Mouse (Mus musculus) naive thymus-derived CD4-positive, alpha-beta T cell, adult 2 months (primary cell): ENCODE data around the gene Pafah2.

Experiments
- DNase-seq: peaks from one replicate; pipeline ENCODE4 v3.0.0-alpha.2; 2011; ENCODE audit warnings: low read depth

Pafah2 gene

DNA sequence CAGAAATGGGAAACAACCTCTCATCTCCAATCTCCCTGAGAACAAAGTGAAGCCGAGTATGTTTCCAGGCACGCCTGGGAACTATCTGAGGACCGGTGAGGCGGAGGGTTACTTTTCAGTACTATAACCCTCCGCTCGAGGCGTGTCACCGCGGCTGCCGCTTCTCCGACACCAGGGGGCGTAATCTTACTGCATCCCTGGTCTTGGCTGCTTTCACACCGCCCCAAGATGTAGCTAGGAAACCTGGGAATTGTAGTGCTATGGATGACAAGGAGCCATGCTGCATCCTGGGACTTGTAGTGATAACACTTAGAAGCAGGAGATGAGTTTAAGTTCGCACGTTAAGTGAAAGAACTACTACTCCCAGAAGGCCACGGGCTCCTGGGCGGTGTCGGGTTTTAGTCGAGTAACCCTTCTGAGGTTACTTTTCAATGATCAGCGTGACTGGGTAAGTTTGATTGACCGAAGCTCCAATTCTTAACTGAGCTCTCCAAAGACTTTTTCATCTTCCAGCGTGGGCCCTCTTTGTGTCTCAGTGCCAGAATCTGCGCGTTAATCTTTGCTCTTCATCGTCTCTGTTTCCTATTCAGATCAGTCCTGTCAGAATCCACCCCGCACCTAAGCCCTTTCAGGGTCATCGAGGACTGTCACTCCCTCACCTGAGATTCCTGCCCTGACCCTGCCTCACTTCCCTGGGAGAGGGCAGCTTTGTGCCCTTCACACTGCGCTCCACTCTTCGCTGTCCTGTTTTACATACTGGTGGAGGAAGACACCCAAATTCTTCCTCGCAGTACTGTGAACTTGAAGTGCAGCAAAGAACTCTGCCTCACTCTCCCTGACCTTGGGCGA is at the start of gene Pafah2:
TSS of gene Pafah2 (plus strand) at position 344 of the 849 bp plus-strand sequence.
- DNase-seq: peak; percentile 98

DNA sequence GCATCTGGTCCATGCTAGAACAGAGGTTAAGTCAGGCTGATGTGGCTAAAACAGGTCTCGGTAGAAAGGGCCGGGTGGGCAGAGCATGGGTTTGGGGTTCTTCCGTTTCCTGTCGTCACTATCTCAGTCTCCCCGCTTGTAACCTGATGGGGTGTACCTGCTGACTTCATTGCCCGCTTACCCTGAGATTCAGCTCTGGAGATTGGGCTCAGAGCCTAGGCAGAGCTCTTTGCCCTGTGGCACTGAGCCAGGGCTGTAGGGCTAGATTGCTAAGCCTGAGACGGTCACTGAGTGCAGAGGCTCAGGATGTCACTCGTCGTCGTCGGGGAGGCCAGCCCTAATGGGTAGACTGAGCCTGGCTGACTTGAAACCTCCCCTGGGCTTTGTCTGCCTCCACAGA is 48.0 kb upstream of the Pafah2 start:
- DNase-seq: no peak

GRCm38 (mm10) chr4:134348545-134348944 is 47.6 kb upstream of the Pafah2 start:
- no peak for DNase-seq

DNA sequence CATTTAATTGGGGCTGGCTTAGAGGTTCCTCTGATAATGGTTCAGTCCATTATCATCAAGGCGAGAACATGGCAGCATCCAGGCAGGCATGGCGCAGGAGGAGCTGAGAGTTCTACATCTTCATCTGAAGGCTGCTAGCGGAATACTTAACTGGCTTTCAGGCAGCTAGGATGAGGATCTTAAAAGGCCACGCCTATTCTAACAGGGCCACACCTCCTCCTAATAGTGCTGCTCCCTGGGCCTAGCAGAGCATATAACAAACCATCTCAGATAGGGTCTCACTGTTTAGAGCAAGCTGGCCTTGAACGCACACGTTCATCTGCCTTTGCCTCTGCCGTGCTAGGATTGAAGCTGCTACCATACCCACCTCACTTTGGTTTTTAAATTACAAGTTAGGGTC is 46.3 kb upstream of the Pafah2 start:
- DNase-seq: no peak

GRCm38 (mm10) chr4:134350641-134351040 is 45.5 kb upstream of the Pafah2 start:
- DNase-seq: no peak

DNA sequence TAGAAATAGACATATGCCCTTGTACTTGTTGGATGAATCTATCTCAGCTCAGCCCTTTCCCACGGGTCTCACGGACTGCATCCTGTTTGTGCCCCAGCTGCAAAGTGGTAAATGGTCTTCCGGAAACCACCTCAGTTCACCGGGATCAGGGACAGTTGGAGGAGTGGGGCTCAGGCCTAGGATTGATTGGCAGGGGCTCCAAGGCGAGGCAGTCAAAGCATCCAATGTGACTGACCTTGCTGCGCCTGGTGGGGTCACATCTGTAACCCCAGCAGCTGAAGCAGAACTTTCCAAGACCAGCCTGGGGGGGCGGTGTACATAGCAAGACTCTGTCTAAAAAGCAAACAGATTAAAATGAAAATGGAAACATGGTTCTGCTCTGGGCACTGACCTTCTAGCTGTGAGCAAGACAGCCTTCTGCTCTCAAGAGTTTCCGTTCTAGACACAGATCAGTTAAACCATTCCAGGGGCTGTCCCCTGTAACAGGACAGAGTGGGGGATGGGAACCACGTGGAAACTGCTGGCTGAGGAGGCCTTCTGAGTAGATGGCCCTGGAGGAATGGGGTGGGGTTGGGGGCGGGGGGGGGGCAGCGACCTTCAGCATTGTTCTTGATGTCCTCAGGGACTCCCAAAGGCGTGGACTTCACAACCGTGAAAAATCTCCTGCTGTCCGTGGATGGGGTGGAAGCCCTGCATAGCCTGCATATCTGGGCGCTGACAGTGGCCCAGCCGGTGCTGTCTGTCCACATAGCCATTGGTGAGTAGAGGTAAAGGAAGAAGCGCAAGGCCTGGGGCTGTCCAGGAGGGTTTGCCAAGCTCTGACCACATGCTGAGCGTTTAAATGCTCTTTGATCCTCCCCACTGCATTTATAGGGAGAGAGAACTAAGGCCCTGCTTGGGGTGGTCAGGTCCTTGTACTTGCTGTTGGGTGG is 44.5 kb upstream of the Pafah2 start:
- DNase-seq: no peak

DNA sequence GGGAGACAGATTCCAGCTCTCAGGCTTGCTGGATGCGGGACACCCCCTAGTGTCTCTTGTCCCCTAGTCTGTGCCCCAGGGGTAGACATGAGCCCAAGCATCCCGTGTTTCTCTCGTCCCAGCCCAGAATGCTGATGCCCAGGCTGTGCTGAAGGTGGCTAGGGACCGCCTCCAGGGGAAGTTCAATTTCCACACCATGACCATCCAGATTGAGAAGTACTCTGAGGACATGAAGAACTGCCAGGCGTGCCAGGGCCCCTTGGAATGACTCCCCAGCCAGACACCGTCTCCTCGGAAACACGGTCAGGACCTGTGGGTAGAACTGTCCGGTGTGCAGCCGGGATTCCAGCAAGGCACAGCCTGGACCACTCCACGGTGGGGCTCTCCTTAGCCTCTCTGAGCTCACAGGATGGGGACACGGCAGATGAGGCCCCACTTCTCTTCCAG is 43.8 kb upstream of the Pafah2 start:
- DNase-seq: no peak

GRCm38 (mm10) chr4:134352929-134353328 is 43.2 kb upstream of the Pafah2 start:
- no peak for DNase-seq

- DNase-seq: no peak
Measured at GRCm38 (mm10) chr4:134353527-134354409, 42.4 kb upstream of the Pafah2 start.

GRCm38 (mm10) chr4:134355841-134356452 is 40.2 kb upstream of the Pafah2 start:
- no peak for DNase-seq

GRCm38 (mm10) chr4:134356591-134357460 is 39.3 kb upstream of the Pafah2 start:
- DNase-seq: peak; percentile 88

GRCm38 (mm10) chr4:134357461-134357771 is 38.7 kb upstream of the Pafah2 start:
- DNase-seq: no peak

DNA sequence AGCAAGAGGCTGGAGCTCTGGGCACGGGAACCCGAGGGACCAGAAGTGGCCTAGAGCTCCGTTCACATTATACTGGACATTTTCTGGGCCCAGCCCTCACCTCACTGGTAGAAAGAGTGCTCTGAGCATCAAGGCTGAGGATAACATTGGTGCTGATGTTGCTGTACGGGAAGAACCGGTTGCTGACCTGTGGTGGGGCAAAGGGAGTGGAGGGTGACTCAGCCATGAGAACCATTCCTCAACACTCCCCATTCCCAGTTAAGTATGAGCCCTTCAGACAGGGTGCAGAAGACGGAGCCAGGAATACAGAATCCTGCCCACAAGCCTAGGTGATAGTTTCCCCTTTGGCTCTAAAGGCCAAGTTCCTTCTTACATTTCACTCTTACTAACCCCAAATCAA is 36.5 kb upstream of the Pafah2 start:
- no peak for DNase-seq

GRCm38 (mm10) chr4:134361215-134361614 is 34.9 kb upstream of the Pafah2 start:
- DNase-seq: peak; percentile 87

- no peak for DNase-seq
Measured at GRCm38 (mm10) chr4:134362124-134362523, 34.0 kb upstream of the Pafah2 start.

GRCm38 (mm10) chr4:134362586-134362985 is 33.5 kb upstream of the Pafah2 start:
- DNase-seq: peak; percentile 85

DNA sequence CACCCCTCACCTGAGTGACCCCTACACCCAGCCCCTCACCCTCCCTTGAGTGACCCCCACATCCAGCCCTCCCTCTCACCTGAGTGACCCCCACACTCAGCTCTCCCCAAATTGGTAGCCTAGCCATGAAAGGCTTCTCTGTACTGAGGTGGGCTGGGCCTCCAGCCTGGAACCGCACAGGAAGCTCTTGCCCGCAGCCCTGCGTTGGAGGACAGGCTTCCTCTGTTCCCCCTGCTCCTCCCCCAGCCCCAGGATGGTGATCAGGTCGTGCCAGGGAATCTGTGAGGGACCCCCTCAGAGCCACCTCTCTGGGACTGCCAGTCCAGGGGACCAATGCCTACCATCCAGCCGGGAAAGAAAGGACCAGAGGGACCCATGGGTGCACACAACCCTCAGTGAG is 30.8 kb upstream of the Pafah2 start:
- DNase-seq: peak; percentile 45

GRCm38 (mm10) chr4:134370649-134371221 is 25.4 kb upstream of the Pafah2 start:
- peak; percentile 47 for DNase-seq

DNA sequence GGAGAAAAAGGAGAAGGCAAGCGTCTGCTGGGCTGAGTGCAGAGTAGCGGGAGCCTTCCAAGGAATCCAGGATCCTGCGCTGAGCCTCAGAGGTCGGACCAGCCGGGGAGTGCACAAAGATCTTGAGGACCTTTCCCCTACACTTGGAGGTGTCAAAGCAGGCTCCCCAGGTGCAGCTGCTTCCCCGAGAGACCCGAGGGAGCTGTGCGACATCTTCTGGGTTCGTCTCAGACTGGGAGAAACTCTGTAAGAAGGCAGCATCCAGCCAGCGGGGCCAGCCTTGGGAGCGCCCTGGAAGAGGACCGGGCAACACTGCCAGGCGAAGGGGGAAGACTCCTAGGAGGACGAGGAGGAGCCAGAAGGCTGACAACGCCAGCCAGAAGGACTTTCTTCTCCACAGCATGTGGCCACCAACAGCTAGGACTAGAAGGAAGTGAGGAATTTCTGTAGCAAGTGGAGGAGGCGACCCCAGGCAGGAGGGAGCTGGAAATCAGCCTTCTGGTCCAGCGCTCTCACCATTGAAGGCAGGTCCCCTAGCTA is 24.7 kb upstream of the Pafah2 start:
- DNase-seq: peak; percentile 42

GRCm38 (mm10) chr4:134372294-134372747 is 23.8 kb upstream of the Pafah2 start:
- peak; percentile 72 for DNase-seq
